Mouse (Mus musculus) embryonic facial prominence, embryonic 15.5 days (tissue): ENCODE measurements around the gene Smarcad1. TPM values are rescaled to one million over a fixed set of nuclear protein-coding genes. Genes with fewer than 3 reads are reported as not detected.
A peak's percentile ranks its signal among the peaks of the same experiment; 100 is the strongest.
"Not testable (repeated sequence)": the region's sequence is repeated elsewhere in the genome, so short reads cannot be mapped to it uniquely, and the experiment has no call there.

Source experiments
- ATAC-seq: fragments of 200-750 bp; cut with Nextera tagmentation; 2 replicates; pipeline ENCODE4 v1.8.0; 2017; ENCODE audit warnings: low read depth, moderate TSS enrichment; ENCODE audit not compliant: insufficient number of reproducible peaks, low FRiP score, low TSS enrichment
- H3K27ac ChIP-seq: fragments of 300-500 bp; sonication (generic); replicated peaks from 2 replicates; pipeline ENCODE4 v1.5.1; 2015; ENCODE audit warnings: mild to moderate bottlenecking, inconsistent platforms
- H3K27me3 ChIP-seq: fragments of 300-500 bp; sonication (generic); 2 replicates; pipeline ENCODE4 v1.6.1; 2015; ENCODE audit warnings: inconsistent platforms
- H3K36me3 ChIP-seq: fragments of 300-500 bp; sonication (generic); 2 replicates; pipeline ENCODE4 v1.6.1; 2015; ENCODE audit warnings: mild to moderate bottlenecking, inconsistent platforms
- H3K4me1 ChIP-seq: fragments of 300-500 bp; sonication (generic); 2 replicates; pipeline ENCODE4 v1.6.1; 2015; ENCODE audit warnings: inconsistent platforms
- H3K4me2 ChIP-seq: fragments of 300-500 bp; sonication (generic); replicated peaks from 2 replicates; pipeline ENCODE4 v1.6.1; 2015; ENCODE audit warnings: mild to moderate bottlenecking, inconsistent platforms
- H3K4me3 ChIP-seq: fragments of 300-500 bp; sonication (generic); replicated peaks from 2 replicates; pipeline ENCODE4 v1.5.1; 2015; ENCODE audit warnings: mild to moderate bottlenecking, inconsistent platforms
- H3K9ac ChIP-seq: fragments of 300-500 bp; sonication (generic); 2 replicates; pipeline ENCODE4 v1.6.1; 2015; ENCODE audit warnings: inconsistent platforms
- H3K9me3 ChIP-seq: fragments of 300-500 bp; sonication (generic); replicated peaks from 2 replicates; pipeline ENCODE4 v1.6.1; 2016; ENCODE audit warnings: inconsistent platforms
- WGBS: fragments of 180-500 bp; shearing (Covaris S2); methylation state at CpG from one replicate; pipeline ENCODE4 v1.1.7; 2015; 5-methylcytosine and 5-hydroxymethylcytosine counted together
- polyA plus RNA-seq: library from polyadenylated mRNA; unstranded; fragments of >200 nt; fragmentation: Nextera tagmentation; extraction: Ambion mirVana; gene quantifications from 2 replicates; pipeline ENCODE4 v1.2.1, GENCODE M21; 2015

Smarcad1 gene
- polyA plus RNA-seq = 56.9 and 58.9 TPM in 2 replicates

DNA sequence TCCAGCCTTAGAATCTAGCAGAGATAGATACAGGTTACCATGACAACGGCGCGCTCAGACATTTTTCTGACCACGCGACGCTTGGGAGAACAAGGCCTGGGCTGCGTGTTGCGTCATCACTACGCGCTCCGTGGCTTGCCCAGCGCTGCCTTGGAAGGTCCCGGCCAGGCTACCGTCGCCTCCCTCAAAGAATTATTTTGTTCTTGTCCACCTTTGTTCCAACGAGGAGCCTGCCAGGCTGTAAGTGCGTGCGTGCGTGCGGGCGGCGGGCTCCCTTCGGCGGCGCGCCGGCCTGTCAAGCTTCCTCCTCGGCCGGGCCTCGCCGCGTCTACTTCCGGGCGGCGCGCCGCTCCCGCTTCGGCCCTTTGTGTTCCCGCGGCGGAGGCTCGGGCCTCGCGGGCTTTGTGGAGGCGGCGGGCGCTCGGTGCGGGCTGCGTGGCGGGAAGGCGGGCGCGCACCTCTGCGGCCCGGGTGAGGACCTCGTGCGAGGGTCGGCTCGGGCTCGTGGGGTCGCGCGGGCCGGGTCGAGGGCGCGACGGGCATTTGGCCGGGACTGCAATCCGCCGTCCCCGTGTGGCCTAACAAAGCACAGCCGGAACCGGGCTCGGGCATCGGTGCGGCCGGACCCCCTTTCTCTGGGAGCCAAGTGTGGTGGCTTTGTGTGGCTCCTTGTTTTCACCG lies at the start of gene Smarcad1:
TSS of gene Smarcad1 (plus strand) at position 93 of the 681 bp plus-strand sequence.
- Histone ChIP-seq H3K27me3 (no peaks in the 10 kb centered on the region), H3K36me3 (peaks cover 27% of the 10 kb centered on the region), H3K4me3 (peak within 1 kb of the TSS; percentile 82), H3K4me1 (peaks cover 6% of the 10 kb centered on the region; the same call in 1 of the 2 replicates), H3K4me2 (peak within 1 kb of the TSS; percentile 71), H3K9ac (peak within 1 kb of the TSS; percentile 96), H3K27ac (peak within 1 kb of the TSS; percentile 95), H3K9me3 (no peaks in the 10 kb centered on the region)
- peak; percentile 92 for ATAC-seq
- under 1% methylated on average over 81 of the region's 81 CpGs for WGBS

DNA sequence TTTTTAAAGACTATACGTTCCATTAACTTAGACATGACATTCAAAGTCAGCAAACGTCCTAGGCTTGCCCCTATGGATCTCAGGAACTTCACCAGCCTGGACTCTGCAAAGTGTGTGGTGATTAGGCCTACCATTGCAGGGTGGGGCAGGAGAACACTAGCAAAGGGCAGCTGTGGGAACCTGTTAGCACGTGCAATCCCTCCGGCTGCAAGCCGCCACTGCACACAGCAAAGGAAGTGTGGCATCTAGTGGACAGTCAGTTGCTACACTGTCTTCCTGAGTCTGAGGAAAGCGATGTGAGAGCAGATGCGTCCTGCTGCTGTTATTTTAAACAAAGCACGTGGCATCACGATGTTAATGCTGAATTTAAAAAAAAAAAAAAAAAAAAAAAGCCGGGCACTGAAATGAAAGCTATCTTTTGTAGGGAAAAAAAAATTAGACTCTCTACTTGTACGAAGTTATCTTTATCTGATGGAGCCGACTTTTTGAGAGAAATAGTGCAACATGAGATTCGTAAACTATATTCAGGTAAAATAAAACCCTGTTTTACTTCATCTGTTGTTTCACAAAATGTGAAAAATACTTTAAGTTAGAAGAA lies 45.5 kb upstream of the Smarcad1 start:
- no peak; the same call in 1 of the 2 replicates for ATAC-seq
- Histone ChIP-seq H3K4me3 (no peak overlapping the region), H3K9ac (no peak overlapping the region), H3K27me3 (no peaks in the 10 kb centered on the region), H3K9me3 (no peaks in the 10 kb centered on the region), H3K4me1 (no peaks in the 10 kb centered on the region), H3K4me2 (no peak overlapping the region), H3K27ac (no peak overlapping the region), H3K36me3 (no peaks in the 10 kb centered on the region)
- WGBS = 35% methylated on average over 13 of the region's 13 CpGs

DNA sequence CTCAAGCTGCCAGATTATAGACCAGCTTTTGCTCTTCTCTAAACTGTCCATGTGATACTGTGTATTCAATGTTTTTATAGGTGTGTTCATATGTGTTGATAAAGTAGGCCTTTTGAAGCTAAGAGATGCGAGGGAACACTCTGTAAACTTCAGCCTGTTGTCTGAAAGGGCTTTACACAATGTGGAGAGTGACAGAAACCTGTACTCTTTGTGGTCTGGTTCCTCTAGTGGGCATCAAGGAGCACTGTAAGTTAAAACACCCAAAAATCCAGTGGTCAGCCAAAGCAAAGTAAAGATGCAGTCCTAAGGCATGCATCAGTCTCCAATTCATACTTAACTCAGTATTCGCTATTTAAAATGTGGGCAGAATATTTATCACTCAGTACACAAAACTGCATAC lies 44.6 kb upstream of the Smarcad1 start:
- Histone ChIP-seq H3K4me2 (no peak overlapping the region), H3K4me3 (no peak overlapping the region), H3K4me1 (no peaks in the 10 kb centered on the region), H3K27ac (no peak overlapping the region), H3K9me3 (no peaks in the 10 kb centered on the region), H3K9ac (no peak overlapping the region), H3K27me3 (no peaks in the 10 kb centered on the region), H3K36me3 (no peaks in the 10 kb centered on the region)
- no peak for ATAC-seq
- 86% methylated on average over 2 of the region's 2 CpGs for WGBS

DNA sequence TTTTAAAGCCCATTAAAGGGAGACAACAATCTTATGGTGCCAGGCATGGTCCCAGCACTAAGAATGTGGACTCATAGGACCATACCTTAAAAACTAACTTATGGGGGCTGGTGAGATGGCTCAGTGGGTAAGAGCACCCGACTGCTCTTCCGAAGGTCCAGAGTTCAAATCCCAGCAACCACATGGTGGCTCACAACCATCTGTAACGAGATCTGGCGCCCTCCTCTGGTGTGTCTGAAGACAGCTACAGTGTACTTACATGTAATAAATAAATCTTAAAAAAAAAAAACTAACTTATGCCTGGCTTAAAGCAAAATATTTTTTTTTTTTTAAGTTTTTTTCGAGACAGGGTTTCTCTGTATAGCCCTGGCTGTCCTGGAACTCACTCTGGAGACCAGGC lies 41.6 kb upstream of the Smarcad1 start:
- H3K9ac ChIP-seq, H3K4me1 ChIP-seq, H3K4me3 ChIP-seq, H3K36me3 ChIP-seq, H3K4me2 ChIP-seq, H3K27me3 ChIP-seq, ATAC-seq, H3K27ac ChIP-seq, H3K9me3 ChIP-seq: not testable (repeated sequence)
- 72% methylated on average over 5 of the region's 5 CpGs for WGBS

DNA sequence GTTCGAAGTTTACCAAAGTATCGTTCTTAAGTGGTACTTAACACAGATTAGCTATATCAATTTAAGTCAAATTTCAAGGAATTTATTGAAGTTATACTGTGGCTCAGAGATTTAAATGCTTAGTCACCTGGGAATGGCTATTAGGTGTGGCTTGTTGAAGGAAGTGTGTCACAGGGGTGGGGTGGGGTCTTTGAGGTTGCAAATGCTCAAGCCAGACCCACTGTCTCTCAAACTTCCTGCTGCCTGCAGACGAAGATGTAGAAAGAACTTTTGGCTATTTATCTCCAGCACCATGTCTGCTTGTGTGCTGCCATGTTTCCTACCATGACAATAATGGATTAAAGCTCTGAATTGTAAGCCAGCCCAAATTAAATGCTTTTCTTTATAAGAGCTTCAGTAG lies 40.2 kb upstream of the Smarcad1 start:
- Histone ChIP-seq H3K9me3 (no peaks in the 10 kb centered on the region), H3K36me3 (no peaks in the 10 kb centered on the region), H3K4me3 (no peak overlapping the region), H3K4me2 (no peak overlapping the region), H3K4me1 (no peaks in the 10 kb centered on the region), H3K27me3 (no peaks in the 10 kb centered on the region), H3K9ac (no peak overlapping the region), H3K27ac (no peak overlapping the region)
- no peak for ATAC-seq
- WGBS = 71% methylated on average over 3 of the region's 3 CpGs

DNA sequence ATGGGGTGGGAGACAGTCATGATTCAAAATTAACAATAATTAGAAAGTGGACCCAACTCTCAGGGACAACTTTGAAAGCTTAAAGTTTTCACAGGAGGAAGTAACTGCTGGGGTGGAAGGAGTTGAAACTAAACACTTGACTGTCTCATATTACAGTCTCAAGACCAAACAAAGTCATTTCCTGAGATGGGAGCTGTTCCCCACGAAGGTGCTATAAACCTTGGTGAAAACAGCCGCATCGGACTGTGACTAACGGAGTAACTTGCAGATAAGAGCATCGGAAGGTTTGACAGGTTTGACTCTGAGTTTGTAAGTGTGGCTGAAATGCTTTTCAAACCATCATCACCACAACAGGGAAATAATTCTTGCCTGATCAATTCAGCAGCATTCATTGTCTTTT lies 33.5 kb upstream of the Smarcad1 start:
- Histone ChIP-seq H3K4me3 (no peak overlapping the region), H3K27me3 (no peaks in the 10 kb centered on the region), H3K4me1 (no peaks in the 10 kb centered on the region), H3K36me3 (no peaks in the 10 kb centered on the region), H3K27ac (no peak overlapping the region), H3K4me2 (no peak overlapping the region), H3K9ac (no peak overlapping the region), H3K9me3 (no peaks in the 10 kb centered on the region)
- no peak for ATAC-seq
- 55% methylated on average over 5 of the region's 5 CpGs for WGBS

DNA sequence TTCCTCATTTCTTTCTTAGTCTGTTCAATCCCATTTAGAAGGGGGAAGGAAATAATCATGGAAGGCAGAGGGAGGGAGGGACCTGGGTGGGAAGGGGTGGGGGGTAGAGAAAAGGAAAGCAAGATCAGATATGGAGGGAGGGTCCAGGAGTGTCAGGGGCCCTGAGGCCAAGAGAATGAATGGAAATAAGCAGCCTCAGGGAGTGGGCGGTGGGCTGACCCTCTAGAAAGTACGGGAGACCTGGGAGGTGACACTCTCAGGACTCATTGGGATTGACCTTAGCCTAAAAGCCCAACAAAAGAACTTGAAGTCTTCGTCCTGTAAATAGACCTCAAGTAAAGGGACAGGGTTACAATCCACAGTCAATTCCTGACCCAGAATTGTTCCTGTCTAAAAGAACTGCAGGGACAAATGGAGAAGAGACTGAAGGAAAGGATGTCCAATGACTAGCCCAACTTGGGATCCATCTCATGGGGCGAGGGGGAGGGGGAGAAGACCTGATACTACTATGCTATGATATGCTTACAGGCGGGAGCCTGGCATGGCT lies 30.9 kb upstream of the Smarcad1 start:
- Histone ChIP-seq H3K36me3 (no peaks in the 10 kb centered on the region), H3K4me1 (no peaks in the 10 kb centered on the region), H3K9ac (no peak overlapping the region), H3K4me3 (no peak overlapping the region), H3K4me2 (no peak overlapping the region), H3K27ac (no peak overlapping the region), H3K9me3 (no peaks in the 10 kb centered on the region), H3K27me3 (no peaks in the 10 kb centered on the region)
- WGBS = 86% methylated on average over 5 of the region's 5 CpGs
- ATAC-seq = no peak

DNA sequence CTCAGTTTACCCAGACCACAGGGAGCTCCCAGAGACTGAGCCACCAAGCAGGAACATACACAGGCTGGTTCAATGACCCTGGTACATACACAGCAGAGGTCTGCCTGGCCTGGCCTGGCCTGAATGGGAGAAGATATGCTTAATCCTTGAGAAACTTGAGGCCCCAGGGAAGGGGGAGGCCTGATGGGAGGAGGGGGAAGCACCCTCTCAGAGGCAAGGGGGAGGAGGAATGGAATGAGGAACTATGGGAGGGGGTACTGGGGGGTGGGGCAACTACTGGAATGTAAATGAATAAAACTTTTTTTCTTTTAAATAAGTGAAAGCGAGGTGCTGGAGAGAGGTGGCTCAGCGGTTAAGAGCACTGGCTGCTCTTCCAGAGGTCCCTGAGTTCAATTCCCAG lies 30.2 kb upstream of the Smarcad1 start:
- H3K27me3 ChIP-seq = no peaks in the 10 kb centered on the region
- WGBS = 84% methylated on average over 2 of the region's 2 CpGs
- no peaks in the 10 kb centered on the region for H3K36me3 ChIP-seq
- H3K27ac ChIP-seq = no peak overlapping the region
- H3K9me3 ChIP-seq = no peaks in the 10 kb centered on the region
- ATAC-seq = no peak
- H3K4me1 ChIP-seq = no peaks in the 10 kb centered on the region
- H3K4me2 ChIP-seq = no peak overlapping the region
- H3K9ac ChIP-seq = no peak overlapping the region
- no peak overlapping the region for H3K4me3 ChIP-seq

DNA sequence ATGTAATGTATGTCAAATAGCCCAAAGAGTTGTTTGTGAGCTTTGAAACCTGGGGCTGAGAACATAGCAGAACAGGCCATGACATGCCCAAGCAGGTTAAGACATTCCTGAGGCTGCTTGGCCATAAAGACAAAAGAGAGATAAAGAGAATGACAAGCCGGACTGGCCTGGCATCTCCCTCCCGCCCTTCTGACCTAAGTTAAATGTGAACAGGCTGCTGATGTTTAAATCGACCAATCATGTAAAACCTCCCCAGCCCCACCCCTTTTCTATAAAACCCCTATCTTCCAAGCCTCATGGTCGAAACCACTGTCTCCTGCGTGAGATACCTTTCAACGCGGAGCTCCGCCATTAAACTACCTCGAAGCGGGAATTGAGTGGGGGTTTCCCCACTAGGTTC lies 24.8 kb upstream of the Smarcad1 start:
- WGBS = 93% methylated on average over 10 of the region's 10 CpGs
- no peak overlapping the region for H3K4me3 ChIP-seq
- ATAC-seq = no peak

DNA sequence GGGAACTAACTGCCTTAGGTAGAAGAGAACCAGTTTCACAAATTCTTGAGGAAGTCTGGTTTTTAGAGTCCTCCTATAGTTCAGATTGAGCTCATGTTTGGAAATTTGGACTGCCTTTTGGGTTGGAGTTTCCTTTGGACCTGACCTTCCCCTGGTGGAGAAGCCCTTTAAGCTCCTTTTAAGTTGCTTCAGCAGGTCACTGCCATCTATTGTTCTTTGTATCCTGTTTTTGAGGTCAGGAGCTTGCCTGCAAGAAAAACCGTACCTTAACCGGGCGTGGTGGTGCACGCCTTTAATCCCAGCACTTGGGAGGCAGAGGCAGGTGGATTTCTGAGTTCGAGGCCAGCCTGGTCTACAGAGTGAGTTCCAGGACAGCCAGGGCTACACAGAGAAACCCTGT lies 23.4 kb upstream of the Smarcad1 start:
- not testable (repeated sequence) for H3K36me3 ChIP-seq, H3K27me3 ChIP-seq, H3K4me3 ChIP-seq, H3K27ac ChIP-seq, ATAC-seq, H3K4me1 ChIP-seq, H3K9me3 ChIP-seq, H3K9ac ChIP-seq, H3K4me2 ChIP-seq
- WGBS = 84% methylated on average over 5 of the region's 5 CpGs

More for the DNA sequence above, 24.8 kb upstream of the Smarcad1 start:
- H3K4me1 ChIP-seq = no peaks in the 10 kb centered on the region
- no peaks in the 10 kb centered on the region for H3K36me3 ChIP-seq
- H3K27ac ChIP-seq = no peak overlapping the region
- no peak overlapping the region for H3K9ac ChIP-seq
- no peak overlapping the region for H3K4me2 ChIP-seq
- H3K27me3 ChIP-seq = no peaks in the 10 kb centered on the region
- no peaks in the 10 kb centered on the region for H3K9me3 ChIP-seq

DNA sequence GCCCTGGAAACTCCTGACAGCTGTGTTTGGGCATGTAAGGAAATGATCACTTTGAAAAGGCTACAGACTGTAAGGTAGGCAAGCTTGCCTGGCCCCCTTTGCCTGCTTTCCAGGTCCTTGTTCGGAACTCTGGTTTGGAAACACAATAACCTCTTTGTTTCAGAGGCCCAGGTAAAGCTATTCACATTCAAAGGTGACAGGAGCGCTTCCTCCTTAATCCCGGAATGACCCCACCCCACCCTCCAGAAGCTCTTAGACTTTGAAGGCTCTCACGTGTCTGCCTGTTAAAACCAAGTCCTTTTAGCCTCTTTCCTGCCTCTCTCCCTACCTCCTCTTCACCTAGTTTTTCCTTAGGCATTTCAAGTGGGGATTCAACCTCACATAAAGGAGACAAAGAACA lies 20.5 kb upstream of the Smarcad1 start:
- Histone ChIP-seq H3K4me1 (no peaks in the 10 kb centered on the region), H3K36me3 (no peaks in the 10 kb centered on the region), H3K27me3 (no peaks in the 10 kb centered on the region), H3K9ac (no peak overlapping the region), H3K27ac (no peak overlapping the region), H3K4me2 (no peak overlapping the region), H3K9me3 (no peaks in the 10 kb centered on the region), H3K4me3 (no peak overlapping the region)
- WGBS = 8% methylated on average over 4 of the region's 4 CpGs
- no peak for ATAC-seq

DNA sequence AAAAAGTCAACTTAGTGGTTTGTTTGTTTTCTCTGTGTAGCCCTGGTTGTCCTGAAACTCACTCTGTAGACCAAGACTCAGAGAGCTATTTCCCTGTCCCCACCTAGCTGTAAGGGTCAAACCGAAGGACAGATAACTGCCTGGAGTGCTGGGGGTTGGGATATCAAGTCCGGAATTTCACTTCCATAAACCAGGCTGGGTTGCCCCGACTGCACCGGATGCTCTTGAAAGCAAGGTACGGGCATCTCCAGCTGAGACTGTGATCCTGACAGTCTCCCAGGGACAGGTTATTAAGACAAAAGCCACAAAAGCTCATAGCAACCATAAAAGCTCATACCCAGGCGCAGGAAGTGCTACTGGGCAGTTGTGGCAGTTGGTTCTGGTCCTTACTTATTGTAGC lies 19.3 kb upstream of the Smarcad1 start:
- no peak overlapping the region for H3K9ac ChIP-seq
- H3K4me2 ChIP-seq = no peak overlapping the region
- H3K36me3 ChIP-seq = no peaks in the 10 kb centered on the region
- H3K4me1 ChIP-seq = no peaks in the 10 kb centered on the region
- ATAC-seq = no peak
- 79% methylated on average over 6 of the region's 6 CpGs for WGBS
- no peaks in the 10 kb centered on the region for H3K27me3 ChIP-seq
- H3K27ac ChIP-seq = no peak overlapping the region
- no peak overlapping the region for H3K4me3 ChIP-seq
- H3K9me3 ChIP-seq = no peaks in the 10 kb centered on the region
